Comparison of ENCODE assay signal across 13 mouse cellular contexts in genomic region chr12:80218045-80218611, GRCm38 (mm10). TPM values are rescaled to one million over a fixed set of nuclear protein-coding genes. Genes with fewer than 3 reads are reported as not detected.
A peak's percentile ranks its signal among the peaks of the same experiment; 100 is the strongest.
DNase-seq lines count a peak whose midpoint lies in the region; ATAC-seq lines count a peak whose summit lies in the region.
"Had no signal": no experiment of that assay in that cellular context is flagged by ENCODE, and none has a peak within 500 bp of the region (broad histone marks: within the 10 kb centered on the region; RNA-seq: fewer than 3 reads in every experiment).

No protein-coding gene starts in this region.

- H3K4me1 ChIP-seq in liver, embryonic 11.5 days (replicated peaks; ENCODE audit: control insufficient read depth, insufficient read depth, low read length): peaks cover 47% of the 10 kb centered on the region
- H3K4me1 ChIP-seq in stomach, embryonic 16.5 days (ENCODE audit: control insufficient read depth, insufficient read depth, low read length): peaks cover 85% of the 10 kb centered on the region

- no peaks in the 10 kb centered on the region for H3K9me3 ChIP-seq in liver, embryonic 11.5 days (ENCODE audit: control insufficient read depth, low read length)
- no peaks in the 10 kb centered on the region for H3K9me3 ChIP-seq in stomach, embryonic 16.5 days (replicated peaks; ENCODE audit: control insufficient read depth, low read length)

- no peak overlapping the region for H3K4me3 ChIP-seq in liver, embryonic 11.5 days (ENCODE audit: low read depth, low read length)
- H3K4me3 ChIP-seq in stomach, embryonic 16.5 days (replicated peaks; ENCODE audit: low read length): no peak overlapping the region

- H3K9ac ChIP-seq in liver, embryonic 11.5 days (ENCODE audit: low read depth, low read length): no peak overlapping the region
- peak overlapping the region; percentile 38; the same call in 1 of the 2 replicates for H3K9ac ChIP-seq in stomach, embryonic 16.5 days (ENCODE audit: low read length)

- no peaks in the 10 kb centered on the region for H3K27me3 ChIP-seq in liver, embryonic 11.5 days (replicated peaks; ENCODE audit: control insufficient read depth, insufficient read depth, low read length)
- H3K27me3 ChIP-seq in stomach, embryonic 16.5 days (ENCODE audit: control insufficient read depth, insufficient read depth, low read length): no peaks in the 10 kb centered on the region
- H3K27me3 ChIP-seq: Patski had no signal

- no peaks in the 10 kb centered on the region; the same call in 1 of the 2 replicates for H3K36me3 ChIP-seq in liver, embryonic 11.5 days (ENCODE audit: control insufficient read depth, insufficient read depth, low read length)
- no peaks in the 10 kb centered on the region for H3K36me3 ChIP-seq in stomach, embryonic 16.5 days (ENCODE audit: control insufficient read depth, insufficient read depth, low read length)

- WGBS in liver, embryonic 11.5 days: 57% methylated on average over 4 of the region's 4 CpGs
- WGBS in stomach, embryonic 16.5 days: 52% methylated on average over 4 of the region's 4 CpGs

- peak; percentile 94 for DNase-seq in heart, adult 11 months
- no peak for DNase-seq in heart, adult 18-20 months
- peak; percentile 41 for DNase-seq in lung, postnatal 36 days
- DNase-seq in lung, postnatal 25 days (ENCODE audit: low spot score): no peak
- DNase-seq in liver, embryonic 11.5 days (ENCODE audit: low spot score): no peak
- no peak for DNase-seq in embryo, embryonic 10.5 days (ENCODE audit: low spot score)
- DNase-seq in spleen, adult 18-20 months: no peak
- DNase-seq: adrenal gland, postnatal 25 days; cerebellum, adult 11 months; kidney, adult 8-10 months; thymus, adult 2 months had no signal

- ATAC-seq in liver, embryonic 11.5 days (replicated peaks; ENCODE audit: low FRiP score): peak; percentile 16
- peak; percentile 20; the same call in 1 of the 2 replicates for ATAC-seq in stomach, embryonic 16.5 days (ENCODE audit: insufficient read depth, low FRiP score)
- ATAC-seq: Patski had no signal

- H3K27ac ChIP-seq in liver, embryonic 11.5 days (ENCODE audit: low read depth, low read length): peak overlapping the region; percentile 76
- H3K27ac ChIP-seq in stomach, embryonic 16.5 days (ENCODE audit: low read length): peak overlapping the region; percentile 92

- H3K4me2 ChIP-seq in liver, embryonic 11.5 days: peak overlapping the region; percentile 26; the same call in 1 of the 2 replicates
- no peak overlapping the region; the same call in 1 of the 2 replicates for H3K4me2 ChIP-seq in stomach, embryonic 16.5 days (ENCODE audit: low read depth, low read length)

RNA-seq across cellular contexts. Expression of gene Actn1, which starts 42.0 kb away (rescaled TPM):
- 10 to 100 TPM; 23.8 to 31.7 TPM for total RNA-seq in heart, adult 18-20 months (2021)
- 27.9 and 28.3 TPM in 2 replicates for polyA plus RNA-seq in liver, embryonic 11.5 days (2014; fragmentation: Nextera tagmentation; extraction: Ambion mirVana)
- 51.2 and 52.7 TPM in 2 replicates for polyA plus RNA-seq in stomach, embryonic 16.5 days (2015; fragmentation: Nextera tagmentation; extraction: Ambion mirVana)

Comparison
In these comparisons a context has a peak if more than half of its experiments do, and no peak if none do; other contexts are left out.
1. DNase-seq: peak in heart, adult 11 months (single experiment) and lung, postnatal 36 days (single experiment); none in heart, adult 18-20 months (0 of 2), lung, postnatal 25 days (single experiment), liver, embryonic 11.5 days (single experiment), embryo, embryonic 10.5 days (single experiment) and spleen, adult 18-20 months (0 of 2).